Mouse (Mus musculus): ENCODE results near the gene Spryd7. TPM values are rescaled to one million over a fixed set of nuclear protein-coding genes. Genes with fewer than 3 reads are reported as not detected.
"Not testable (repeated sequence)": the region's sequence is repeated elsewhere in the genome, so short reads cannot be mapped to it uniquely, and the experiment has no call there.

The Spryd7 gene
- total and polyA plus RNA-seq, 2 experiments: 15.1 to 20.7 TPM

- Histone ChIP-seq H3K27me3 (ENCODE audit: control insufficient read depth, insufficient read depth, low read length) (no peaks in the 10 kb centered on the region), H3K36me3 (ENCODE audit: control insufficient read depth, insufficient read depth, low read length) (no peaks in the 10 kb centered on the region), H3K4me1 (ENCODE audit: control insufficient read depth, insufficient read depth, low read length) (0 out of 2 replicates have a peak, but pooled peaks cover 3% of the 10 kb centered on the region), H3K4me3 (ENCODE audit: insufficient read depth, low read depth, low read length) (no peak overlapping the region), H3K79me2 (ENCODE audit: control insufficient read depth, insufficient read depth, low read length) (no peaks in the 10 kb centered on the region), H3K9ac (ENCODE audit: low read depth, low read length) (no peak overlapping the region), H3K27ac (replicated peaks; ENCODE audit: insufficient read depth, low read depth, low read length) (no peak overlapping the region)
- TF ChIP-seq CTCF (IDR thresholded peaks at IDR 0.05; ENCODE audit: low read depth, low read length) (no peak), POLR2A (IDR thresholded peaks at IDR 0.05; ENCODE audit: extremely low read depth, insufficient read depth, low read length) (no peak)
- peak; percentile 29 for DNase-seq (ENCODE audit: extremely low read depth, low read depth, low spot score)
- WGBS: 82% methylated on average over 10 of the region's 10 CpGs
Measured at GRCm38 (mm10) chr14:61575066-61575465, 18.4 kb upstream of the Spryd7 start.

DNA sequence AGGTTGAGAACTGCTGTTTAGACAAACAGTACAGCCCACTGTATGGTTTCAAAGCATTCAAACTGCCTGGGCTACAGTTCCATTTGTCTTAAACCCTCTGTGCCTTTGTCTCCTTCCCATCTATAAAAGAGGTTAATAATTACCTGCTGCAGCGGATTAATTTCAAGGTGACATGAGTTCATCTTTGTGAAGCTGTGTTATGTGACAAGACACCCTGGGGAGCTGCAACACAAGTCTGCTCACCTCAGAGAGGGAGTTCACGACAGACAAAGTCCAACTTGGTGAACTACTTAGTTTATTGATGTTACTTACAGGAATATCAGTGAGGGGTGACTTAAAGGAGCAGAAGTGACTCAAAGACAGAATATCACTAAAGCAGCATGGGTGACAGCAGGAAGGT lies 15.4 kb upstream of the Spryd7 start:
- no peak overlapping the region for H3K27ac ChIP-seq (replicated peaks; ENCODE audit: insufficient read depth, low read depth, low read length)
- WGBS: 42% methylated on average over 2 of the region's 2 CpGs
- DNase-seq (ENCODE audit: extremely low read depth, low read depth, low spot score): peak; percentile 22

DNA sequence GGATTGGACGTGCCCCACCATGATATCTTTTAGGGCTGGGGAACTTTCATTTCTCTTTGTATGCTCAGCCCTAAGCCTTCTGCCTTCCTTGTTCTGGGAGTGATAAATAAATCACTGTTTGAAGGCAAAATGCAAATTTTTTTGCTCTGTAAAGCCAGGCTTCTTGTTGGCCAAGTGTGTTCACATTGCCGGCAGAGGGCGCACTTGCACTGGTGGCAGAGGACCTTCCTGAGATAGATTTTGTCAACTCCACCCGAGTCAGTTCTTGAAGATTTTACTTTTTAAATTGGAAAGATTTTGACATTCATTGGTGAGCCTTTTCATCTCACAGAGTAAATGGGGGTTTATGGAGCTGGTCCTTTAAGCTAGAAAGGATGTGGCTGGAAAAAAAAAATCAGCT lies 14.7 kb upstream of the Spryd7 start:
- Histone ChIP-seq H3K79me2 (ENCODE audit: control insufficient read depth, insufficient read depth, low read length) (no peaks in the 10 kb centered on the region), H3K27ac (replicated peaks; ENCODE audit: insufficient read depth, low read depth, low read length) (no peak overlapping the region), H3K9ac (ENCODE audit: low read depth, low read length) (no peak overlapping the region), H3K4me1 (ENCODE audit: control insufficient read depth, insufficient read depth, low read length) (0 out of 2 replicates have a peak, but pooled peaks cover 3% of the 10 kb centered on the region), H3K4me3 (ENCODE audit: insufficient read depth, low read depth, low read length) (no peak overlapping the region), H3K27me3 (ENCODE audit: control insufficient read depth, insufficient read depth, low read length) (no peaks in the 10 kb centered on the region), H3K36me3 (ENCODE audit: control insufficient read depth, insufficient read depth, low read length) (no peaks in the 10 kb centered on the region)
- TF ChIP-seq POLR2A (IDR thresholded peaks at IDR 0.05; ENCODE audit: extremely low read depth, insufficient read depth, low read length) (no peak), CTCF (IDR thresholded peaks at IDR 0.05; ENCODE audit: low read depth, low read length) (peak; percentile 94)
- peak; percentile 64 for DNase-seq (ENCODE audit: extremely low read depth, low read depth, low spot score)
- WGBS: 23% methylated on average over 4 of the region's 4 CpGs

More for the DNA sequence above, 15.4 kb upstream of the Spryd7 start:
- Histone ChIP-seq H3K36me3 (ENCODE audit: control insufficient read depth, insufficient read depth, low read length) (no peaks in the 10 kb centered on the region), H3K4me3 (ENCODE audit: insufficient read depth, low read depth, low read length) (no peak overlapping the region), H3K9ac (ENCODE audit: low read depth, low read length) (no peak overlapping the region), H3K79me2 (ENCODE audit: control insufficient read depth, insufficient read depth, low read length) (no peaks in the 10 kb centered on the region), H3K27me3 (ENCODE audit: control insufficient read depth, insufficient read depth, low read length) (no peaks in the 10 kb centered on the region), H3K4me1 (ENCODE audit: control insufficient read depth, insufficient read depth, low read length) (0 out of 2 replicates have a peak, but pooled peaks cover 3% of the 10 kb centered on the region)
- no peak for TF ChIP-seq POLR2A (IDR thresholded peaks at IDR 0.05; ENCODE audit: extremely low read depth, insufficient read depth, low read length)

- H3K36me3 ChIP-seq (ENCODE audit: control insufficient read depth, insufficient read depth, low read length): no peaks in the 10 kb centered on the region
- TF ChIP-seq POLR2A (IDR thresholded peaks at IDR 0.05; ENCODE audit: extremely low read depth, insufficient read depth, low read length) (no peak), CTCF (IDR thresholded peaks at IDR 0.05; ENCODE audit: low read depth, low read length) (no peak)
- no peak overlapping the region for H3K4me3 ChIP-seq (ENCODE audit: insufficient read depth, low read depth, low read length)
- WGBS: 52% methylated on average over 2 of the region's 2 CpGs
- no peak overlapping the region for H3K9ac ChIP-seq (ENCODE audit: low read depth, low read length)
- H3K27me3 ChIP-seq (ENCODE audit: control insufficient read depth, insufficient read depth, low read length): no peaks in the 10 kb centered on the region
- DNase-seq (ENCODE audit: extremely low read depth, low read depth, low spot score): peak; percentile 22
- no peak overlapping the region for H3K27ac ChIP-seq (replicated peaks; ENCODE audit: insufficient read depth, low read depth, low read length)
- H3K79me2 ChIP-seq (ENCODE audit: control insufficient read depth, insufficient read depth, low read length): no peaks in the 10 kb centered on the region
- 0 out of 2 replicates have a peak, but pooled peaks cover 3% of the 10 kb centered on the region for H3K4me1 ChIP-seq (ENCODE audit: control insufficient read depth, insufficient read depth, low read length)
Measured at GRCm38 (mm10) chr14:61569344-61569743, 12.7 kb upstream of the Spryd7 start.

DNA sequence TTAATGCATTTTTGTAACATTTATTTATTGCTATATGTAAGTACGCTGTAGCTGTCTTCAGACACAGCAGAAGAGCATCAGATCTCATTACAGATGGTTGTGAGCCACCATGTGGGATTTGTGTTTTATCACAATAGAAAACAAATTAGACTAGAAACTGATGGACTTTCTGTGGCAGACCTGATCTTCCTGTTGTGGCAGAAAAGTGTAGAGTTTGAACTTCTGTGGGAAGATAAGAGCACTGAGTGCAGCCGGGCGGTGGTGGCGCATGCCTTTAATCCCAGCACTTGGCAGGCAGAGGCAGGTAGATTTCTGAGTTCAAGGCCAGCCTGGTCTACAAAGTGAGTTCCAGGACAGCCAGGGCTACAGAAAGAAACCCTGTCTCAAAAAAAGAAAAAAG lies 9.5 kb upstream of the Spryd7 start:
- not testable (repeated sequence) for H3K79me2 ChIP-seq (ENCODE audit: control insufficient read depth, insufficient read depth, low read length); H3K4me1 ChIP-seq (ENCODE audit: control insufficient read depth, insufficient read depth, low read length); H3K27ac ChIP-seq (replicated peaks; ENCODE audit: insufficient read depth, low read depth, low read length); DNase-seq (ENCODE audit: extremely low read depth, low read depth, low spot score); H3K36me3 ChIP-seq (ENCODE audit: control insufficient read depth, insufficient read depth, low read length); H3K27me3 ChIP-seq (ENCODE audit: control insufficient read depth, insufficient read depth, low read length); H3K4me3 ChIP-seq (ENCODE audit: insufficient read depth, low read depth, low read length); H3K9ac ChIP-seq (ENCODE audit: low read depth, low read length)
- WGBS: 81% methylated on average over 4 of the region's 4 CpGs

- Histone ChIP-seq H3K36me3 (ENCODE audit: control insufficient read depth, insufficient read depth, low read length) (no peaks in the 10 kb centered on the region), H3K27me3 (ENCODE audit: control insufficient read depth, insufficient read depth, low read length) (no peaks in the 10 kb centered on the region), H3K9ac (ENCODE audit: low read depth, low read length) (no peak overlapping the region), H3K27ac (replicated peaks; ENCODE audit: insufficient read depth, low read depth, low read length) (no peak overlapping the region), H3K4me1 (ENCODE audit: control insufficient read depth, insufficient read depth, low read length) (peaks cover 3% of the 10 kb centered on the region), H3K79me2 (ENCODE audit: control insufficient read depth, insufficient read depth, low read length) (no peaks in the 10 kb centered on the region), H3K4me3 (ENCODE audit: insufficient read depth, low read depth, low read length) (no peak overlapping the region)
- peak; percentile 98 for DNase-seq (ENCODE audit: extremely low read depth, low read depth, low spot score)
- no peak for TF ChIP-seq POLR2A (IDR thresholded peaks at IDR 0.05; ENCODE audit: extremely low read depth, insufficient read depth, low read length)
- no peak for TF ChIP-seq CTCF (IDR thresholded peaks at IDR 0.05; ENCODE audit: low read depth, low read length)
- 13% methylated on average over 3 of the region's 3 CpGs for WGBS
Measured at GRCm38 (mm10) chr14:61559856-61560255, 3.2 kb upstream of the Spryd7 start.

Measured in liver, adult 2 months (tissue).